Mouse (Mus musculus) G1E (cell line): ENCODE data around the gene Ntrk3. TPM values are rescaled to one million over a fixed set of nuclear protein-coding genes. Genes with fewer than 3 reads are reported as not detected.

Experiments
- ATAC-seq: 2 replicates; pipeline ENCODE4 v1.8.0; 2016; ENCODE audit warnings: mild to moderate bottlenecking; ENCODE audit not compliant: insufficient number of reproducible peaks, poor library complexity, low FRiP score, severe bottlenecking; ENCODE audit errors: extremely low read depth
- DNase-seq: peaks from one replicate; pipeline ENCODE4 v3.0.0; 2012; ENCODE audit warnings: low spot score
- H3K27me3 ChIP-seq: 2 replicates; pipeline ENCODE4 v1.6.1; 2012; ENCODE audit warnings: mild to moderate bottlenecking, low read length, inconsistent platforms; ENCODE audit not compliant: insufficient read depth
- H3K36me3 ChIP-seq: replicated peaks from 2 replicates; pipeline ENCODE3; 2012; ENCODE audit warnings: mild to moderate bottlenecking, inconsistent platforms
- H3K4me1 ChIP-seq: 2 replicates; pipeline ENCODE4 v1.6.1; 2012; ENCODE audit warnings: low read depth, low read length, inconsistent platforms, mixed read lengths; ENCODE audit not compliant: insufficient read depth
- H3K4me3 ChIP-seq: 2 replicates; pipeline ENCODE4 v1.5.1; 2012; ENCODE audit warnings: low read depth, mild to moderate bottlenecking, inconsistent platforms, low read length, moderate library complexity, mixed read lengths
- H3K9me3 ChIP-seq: replicated peaks from 2 replicates; pipeline ENCODE4 v1.6.1; 2012; ENCODE audit warnings: inconsistent platforms
- CTCF ChIP-seq: IDR thresholded peaks from 2 replicates; pipeline ENCODE4 v1.5.1; 2012; ENCODE audit warnings: low read depth, low read length, inconsistent platforms, mixed read lengths
- GATA1 ChIP-seq: IDR thresholded peaks from 2 replicates; pipeline ENCODE4 v1.6.1; 2012; ENCODE audit warnings: borderline replicate concordance, low read length, inconsistent platforms, mixed read lengths
- GATA2 ChIP-seq: IDR thresholded peaks from 2 replicates; pipeline ENCODE4 v1.6.1; 2012; ENCODE audit warnings: low read depth, low read length, inconsistent platforms, borderline replicate concordance
- POLR2AphosphoS5 ChIP-seq: IDR thresholded peaks from 2 replicates; pipeline ENCODE4 v1.6.1; 2012; ENCODE audit warnings: low read depth, low read length, inconsistent platforms; ENCODE audit not compliant: insufficient replicate concordance
- TAL1 ChIP-seq: conservative IDR thresholded peaks from 2 replicates; pipeline ENCODE4 v1.6.1; 2012; ENCODE audit warnings: low read depth, low read length, inconsistent platforms, mixed read lengths
- polyA plus RNA-seq: library from polyadenylated mRNA; stranded (reverse); fragments of >175 nt; gene quantifications from 2 replicates; pipeline ENCODE4 v1.2.3, GENCODE M21; 2012
- total RNA-seq, 2 experiments: library from RNA; stranded (forward) in 1 of 2; stranded (reverse) in 1 of 2; fragments of 200-1000 nt in 1 of 2; fragments of >200 nt in 1 of 2; fragmentation: Nextera tagmentation in 1 of 2; gene quantifications; 2 replicates each; pipeline ENCODE4 v1.2.3; 2014 to 2017

The Ntrk3 gene
- total and polyA plus RNA-seq, 3 experiments: 0.27 TPM; not detected in 2

DNA sequence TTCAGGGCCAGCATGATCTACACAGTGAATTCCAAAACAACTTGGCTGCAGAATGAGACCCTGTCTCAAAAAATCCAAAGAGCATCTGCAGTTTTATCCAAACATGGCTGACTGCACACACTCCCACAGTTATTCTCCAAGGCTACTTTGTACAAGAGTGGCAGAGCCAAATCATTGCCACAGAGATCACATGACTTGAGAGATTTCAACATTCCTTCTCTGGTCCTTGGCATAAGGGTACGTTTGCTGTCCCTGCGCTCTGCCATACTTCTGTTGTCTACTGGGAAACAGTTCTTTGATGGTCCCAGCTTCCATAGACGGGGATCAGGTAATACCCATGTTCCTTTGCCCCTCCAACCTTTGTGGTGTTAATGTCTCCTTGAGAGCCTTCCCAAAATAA is 30.7 kb downstream of the Ntrk3 start:
- DNase-seq (no peak), ATAC-seq (no peak)
- Histone ChIP-seq H3K27me3 (no peaks in the 10 kb centered on the region; the same call in 1 of the 2 replicates), H3K36me3 (no peaks in the 10 kb centered on the region), H3K9me3 (no peaks in the 10 kb centered on the region), H3K4me3 (no peak overlapping the region), H3K4me1 (no peaks in the 10 kb centered on the region)
- no peak for TF ChIP-seq GATA1

DNA sequence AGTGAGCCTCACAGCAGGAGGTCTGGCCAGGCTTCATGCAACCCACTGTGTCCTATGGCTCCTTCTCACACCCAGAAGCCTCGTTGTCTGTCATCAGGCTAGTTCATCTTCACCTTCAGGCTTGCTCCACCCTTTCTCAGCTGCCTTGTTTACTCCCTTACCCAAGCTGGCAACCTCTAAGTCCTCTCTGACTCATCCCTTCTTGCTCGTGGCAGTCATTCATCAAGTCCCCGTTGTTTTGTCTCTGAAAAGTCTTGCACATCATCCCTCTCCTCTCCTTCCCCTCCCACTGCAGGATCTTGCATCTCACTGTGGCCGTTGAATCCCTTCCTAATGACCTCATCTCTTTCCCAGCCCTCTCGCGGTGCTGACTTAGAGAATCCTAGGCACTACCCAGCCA is 35.1 kb downstream of the Ntrk3 start:
- Histone ChIP-seq H3K36me3 (no peaks in the 10 kb centered on the region), H3K27me3 (no peaks in the 10 kb centered on the region; the same call in 1 of the 2 replicates), H3K4me1 (no peaks in the 10 kb centered on the region), H3K9me3 (no peaks in the 10 kb centered on the region), H3K4me3 (no peak overlapping the region)
- TF ChIP-seq CTCF: no peak
- no peak for TF ChIP-seq GATA2
- TF ChIP-seq TAL1: no peak
- TF ChIP-seq POLR2AphosphoS5: no peak
- no peak for TF ChIP-seq GATA1
- no peak for DNase-seq
- no peak for ATAC-seq

DNA sequence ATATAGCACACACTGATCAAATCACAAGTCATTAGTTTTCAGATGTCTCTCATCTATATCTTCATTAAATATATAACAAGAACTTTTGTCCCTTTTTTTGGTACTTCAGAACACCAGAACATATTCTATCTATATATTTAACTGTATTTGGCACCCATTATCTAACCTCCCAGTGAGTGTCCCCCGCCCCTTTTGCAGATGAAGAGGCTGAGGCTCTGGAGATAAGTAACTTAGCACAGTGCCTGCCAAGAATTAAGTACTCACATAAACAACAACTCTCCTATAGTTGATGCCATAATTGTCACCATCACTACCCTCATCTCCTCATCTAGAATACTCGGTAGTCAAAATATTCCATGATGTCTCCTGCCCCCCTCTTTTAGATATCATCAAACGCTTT is 42.6 kb downstream of the Ntrk3 start:
- DNase-seq (no peak), ATAC-seq (no peak)
- TF ChIP-seq GATA1: no peak
- TF ChIP-seq CTCF: no peak
- TF ChIP-seq TAL1: no peak
- TF ChIP-seq POLR2AphosphoS5: no peak
- no peak for TF ChIP-seq GATA2
- no peaks in the 10 kb centered on the region for H3K36me3 ChIP-seq
- H3K9me3 ChIP-seq: no peaks in the 10 kb centered on the region
- H3K4me1 ChIP-seq: no peaks in the 10 kb centered on the region
- H3K27me3 ChIP-seq: no peaks in the 10 kb centered on the region
- no peak overlapping the region for H3K4me3 ChIP-seq

DNA sequence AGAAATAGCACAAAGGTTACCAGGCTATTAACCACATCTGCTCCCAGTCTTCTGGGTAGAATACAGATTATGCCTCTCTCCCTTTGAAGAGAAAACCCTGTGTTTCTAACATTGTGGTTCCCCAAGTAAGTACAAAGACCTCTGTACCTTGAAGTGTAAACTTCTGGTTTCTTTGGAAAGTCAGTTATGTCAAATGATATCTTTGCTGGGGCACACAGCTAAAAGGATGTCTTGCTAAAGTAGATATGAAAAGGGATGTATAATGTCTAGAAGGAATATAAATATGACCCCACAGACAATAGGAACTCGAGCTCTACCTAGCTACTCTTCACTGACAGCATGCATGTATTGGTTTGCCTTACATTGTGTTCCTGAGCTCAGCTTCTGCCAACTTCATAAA is 44.7 kb downstream of the Ntrk3 start:
- no peaks in the 10 kb centered on the region for H3K27me3 ChIP-seq

DNA sequence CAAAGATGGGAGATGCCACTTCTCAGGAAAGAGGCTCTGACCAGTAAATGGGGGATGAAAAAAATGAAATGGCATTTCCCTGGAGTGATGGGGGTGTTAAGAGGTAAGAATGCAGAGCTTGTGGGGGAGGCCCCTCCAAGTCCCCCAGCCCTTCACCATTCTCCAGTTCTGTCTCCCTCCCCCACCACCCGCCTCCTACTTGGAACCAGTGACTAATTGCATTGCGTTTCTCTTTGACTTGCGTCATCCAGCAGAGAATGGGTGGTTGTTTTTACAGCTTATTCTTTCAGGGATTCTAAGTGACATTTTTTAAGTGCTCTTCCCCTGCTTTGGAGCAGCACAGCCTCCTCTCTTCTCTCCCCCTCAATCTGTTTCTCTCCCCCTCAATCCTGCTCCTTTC is 46.9 kb downstream of the Ntrk3 start:
- Histone ChIP-seq H3K4me1 (no peaks in the 10 kb centered on the region), H3K9me3 (no peaks in the 10 kb centered on the region), H3K27me3 (no peaks in the 10 kb centered on the region), H3K4me3 (no peak overlapping the region), H3K36me3 (no peaks in the 10 kb centered on the region)
- ATAC-seq (no peak), DNase-seq (no peak)
- no peak for TF ChIP-seq TAL1
- no peak for TF ChIP-seq CTCF
- no peak for TF ChIP-seq GATA1
- TF ChIP-seq GATA2: no peak
- no peak for TF ChIP-seq POLR2AphosphoS5

More for the DNA sequence above, 44.7 kb downstream of the Ntrk3 start:
- ATAC-seq (no peak), DNase-seq (no peak)
- Histone ChIP-seq H3K36me3 (no peaks in the 10 kb centered on the region), H3K9me3 (no peaks in the 10 kb centered on the region), H3K4me1 (no peaks in the 10 kb centered on the region), H3K4me3 (no peak overlapping the region)
- TF ChIP-seq POLR2AphosphoS5 (no peak), TAL1 (no peak), GATA1 (no peak), GATA2 (no peak), CTCF (no peak)

DNA sequence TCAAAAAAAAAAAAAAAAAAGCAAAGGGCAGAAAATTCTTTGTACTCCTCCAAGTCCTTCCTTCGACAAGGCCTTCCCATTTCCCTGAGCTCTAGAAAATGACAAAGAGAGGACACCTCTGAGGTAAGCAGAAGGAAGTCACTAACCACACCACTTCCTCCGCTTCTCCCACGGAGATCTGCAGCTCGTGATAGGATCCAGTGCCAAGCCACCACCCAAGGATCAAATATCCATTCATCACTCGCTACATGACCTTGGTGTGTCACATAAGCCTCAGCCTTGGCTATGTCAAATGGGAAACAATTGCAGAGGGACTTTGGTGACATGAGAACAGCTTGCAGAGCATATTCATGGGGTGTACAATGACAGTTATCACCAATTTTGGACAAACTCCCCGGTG is 52.9 kb downstream of the Ntrk3 start:
- H3K4me3 ChIP-seq: no peak overlapping the region
- no peaks in the 10 kb centered on the region for H3K4me1 ChIP-seq
- no peaks in the 10 kb centered on the region for H3K9me3 ChIP-seq
- H3K27me3 ChIP-seq: 0 out of 2 replicates have a peak, but pooled peaks cover 5% of the 10 kb centered on the region
- ATAC-seq (no peak), DNase-seq (no peak)
- no peaks in the 10 kb centered on the region for H3K36me3 ChIP-seq
- TF ChIP-seq CTCF (no peak), GATA2 (no peak), POLR2AphosphoS5 (no peak), GATA1 (no peak), TAL1 (no peak)

DNA sequence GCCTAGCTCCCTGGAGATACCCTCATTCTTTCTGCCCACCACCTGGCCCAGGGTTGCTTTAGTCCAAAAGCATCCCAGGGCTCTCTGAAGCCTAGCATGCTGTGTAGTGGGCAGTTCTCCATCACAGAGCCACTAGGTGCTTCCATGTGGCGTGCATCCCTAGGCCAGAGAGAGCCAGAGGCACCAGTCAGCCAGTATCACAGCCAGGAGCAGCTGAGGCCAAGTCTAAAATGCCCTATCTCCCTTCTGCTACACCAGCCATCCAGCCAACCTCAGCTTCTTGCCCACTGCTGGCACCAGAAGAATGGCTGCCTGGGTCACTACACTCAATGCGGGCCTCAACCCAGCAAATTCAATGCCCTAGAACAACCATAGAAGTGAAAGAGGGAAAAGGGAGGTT is 56.9 kb downstream of the Ntrk3 start:
- peaks cover 8% of the 10 kb centered on the region; the same call in 1 of the 2 replicates for H3K27me3 ChIP-seq
- no peaks in the 10 kb centered on the region for H3K4me1 ChIP-seq
- TF ChIP-seq CTCF (no peak), GATA2 (no peak), GATA1 (no peak), POLR2AphosphoS5 (no peak), TAL1 (no peak)
- DNase-seq (no peak), ATAC-seq (no peak)
- no peak overlapping the region for H3K4me3 ChIP-seq
- H3K9me3 ChIP-seq: no peaks in the 10 kb centered on the region
- no peaks in the 10 kb centered on the region for H3K36me3 ChIP-seq
